Mouse (Mus musculus) layer of hippocampus, postnatal 36 days (tissue): ENCODE measurements at regions not wholly inside any gene's neighbourhood (a gene's known extent, or its start where the extent isn't known, plus 50 kb on each side); places are given as distances from the start of the nearest gene placed in this dataset.
A peak's percentile ranks its signal among the peaks of the same experiment; 100 is the strongest.

Source experiments
- DNase-seq, 2 experiments: peaks; one replicate each; pipeline ENCODE4 v3.0.0; 2022

GRCm38 (mm10) chr2:108584799-108585198, 695.7 kb upstream of the Kif18a start:
- no peak for DNase-seq

DNA sequence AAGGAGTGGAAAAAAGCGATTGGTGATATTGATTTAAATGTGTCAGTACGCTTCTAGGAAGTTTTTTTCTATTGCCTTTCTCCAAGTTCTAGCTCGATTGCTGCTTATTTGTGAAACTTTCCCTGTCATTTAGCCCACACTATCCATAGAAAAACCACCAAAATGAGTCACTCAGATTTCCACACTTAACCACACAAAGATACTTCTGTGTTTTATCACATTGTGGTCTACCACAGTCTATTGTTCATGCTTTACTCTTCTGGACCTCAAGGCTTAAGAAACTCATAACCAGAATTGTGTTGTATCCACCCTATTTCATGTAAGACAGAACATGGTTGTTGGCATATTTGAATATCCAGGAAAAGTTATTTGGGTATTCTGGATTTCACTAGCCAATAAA, 687.0 kb upstream of the Kif18a start:
- no peak for DNase-seq

DNA sequence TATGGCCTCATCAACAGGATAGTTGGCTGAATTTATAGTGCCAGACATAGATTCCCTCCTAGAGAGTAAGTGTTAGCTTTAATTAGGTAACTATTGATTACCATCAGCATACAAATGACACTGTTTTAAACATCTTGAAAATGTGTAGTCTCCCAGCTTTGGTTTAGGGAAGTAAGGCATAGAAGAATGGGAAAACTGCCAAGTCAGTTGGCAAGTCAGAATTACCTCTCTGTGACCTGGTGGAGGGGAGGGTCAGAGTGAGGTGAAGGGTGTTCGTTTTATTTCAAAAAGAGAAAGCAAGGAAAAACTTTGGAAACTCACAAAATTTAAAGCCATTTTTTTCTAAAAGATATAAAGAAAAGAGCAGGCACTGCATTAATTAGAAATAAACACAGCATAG, 680.2 kb upstream of the Kif18a start:
- no peak for DNase-seq

DNA sequence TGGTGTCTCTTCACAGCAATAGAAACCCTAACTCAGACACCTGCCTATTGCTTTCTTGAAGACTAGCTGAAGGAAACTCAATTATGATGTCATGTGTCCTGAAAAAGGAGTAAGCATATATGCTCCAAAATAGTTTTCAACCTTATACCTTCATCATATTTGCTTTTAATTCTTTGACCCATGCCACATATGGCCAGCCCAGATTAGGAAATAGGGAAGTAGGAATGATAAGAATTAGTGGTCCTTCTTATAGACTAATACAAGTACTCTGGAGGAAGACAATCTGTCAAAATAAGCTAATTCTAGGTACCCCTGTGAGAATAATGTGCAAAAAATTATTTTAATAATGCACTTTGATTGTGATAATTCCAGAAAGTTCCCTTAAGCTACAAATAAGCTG, 661.0 kb upstream of the Kif18a start:
- DNase-seq = no peak

- no peak for DNase-seq
These were observed 658.0 kb upstream of the Kif18a start for GRCm38 (mm10) chr2:108622367-108623162.

- no peak for DNase-seq
These were observed 644.9 kb upstream of the Kif18a start for GRCm38 (mm10) chr2:108635644-108636043.

GRCm38 (mm10) chr2:108660697-108661388, 619.7 kb upstream of the Kif18a start:
- DNase-seq = no peak

- DNase-seq = no peak
These were observed 602.7 kb upstream of the Kif18a start for GRCm38 (mm10) chr2:108677777-108678380.

- no peak for DNase-seq
These were observed 599.0 kb upstream of the Kif18a start for GRCm38 (mm10) chr2:108681574-108681973.

GRCm38 (mm10) chr2:108686019-108686743, 594.4 kb upstream of the Kif18a start:
- DNase-seq = no peak

GRCm38 (mm10) chr2:108690091-108690490, 590.4 kb upstream of the Kif18a start:
- peak; percentile 47 to 57 for DNase-seq

GRCm38 (mm10) chr2:108691156-108692007, 589.2 kb upstream of the Kif18a start:
- no peak for DNase-seq

DNA sequence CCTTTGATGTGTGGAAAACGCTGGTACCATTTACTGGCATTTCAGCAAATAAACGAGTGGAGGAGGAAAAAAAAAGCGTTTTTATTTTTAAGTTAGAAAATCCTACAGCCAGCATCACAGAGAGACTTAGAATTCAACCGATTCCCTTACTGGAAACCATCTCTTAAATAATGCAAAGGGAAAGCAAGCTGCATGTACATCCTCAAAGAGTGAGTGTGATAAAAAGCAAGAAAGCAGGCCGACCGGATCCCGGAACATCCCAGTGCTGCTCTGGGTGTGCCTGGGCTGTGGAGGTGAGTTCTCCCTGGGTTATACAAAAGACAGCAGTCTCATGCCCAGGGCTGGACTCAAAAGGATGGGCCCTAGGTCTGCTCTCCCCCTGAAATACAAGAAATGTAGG, 579.2 kb upstream of the Kif18a start:
- no peak for DNase-seq

- DNase-seq = no peak
These were observed 572.4 kb upstream of the Kif18a start for GRCm38 (mm10) chr2:108707856-108708855.

DNA sequence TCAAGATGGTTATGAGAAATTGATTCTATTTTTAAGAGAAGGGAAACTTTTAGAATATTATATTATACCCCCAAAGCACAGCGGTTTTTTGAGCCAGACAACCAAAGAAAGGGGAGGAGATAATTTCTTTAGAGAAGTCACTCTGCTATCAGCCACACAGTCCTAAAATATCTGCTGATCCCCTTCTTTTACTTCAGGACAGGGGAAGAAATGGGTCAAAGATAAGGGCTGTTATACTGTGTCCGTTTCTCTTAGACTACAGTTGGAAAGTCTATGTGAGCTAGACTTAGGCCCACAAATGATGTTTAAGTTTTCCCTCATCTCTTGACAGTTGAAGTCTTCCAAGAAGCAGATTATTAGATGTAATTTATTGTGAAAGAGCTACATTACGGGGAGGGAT, 538.5 kb upstream of the Kif18a start:
- no peak for DNase-seq

DNA sequence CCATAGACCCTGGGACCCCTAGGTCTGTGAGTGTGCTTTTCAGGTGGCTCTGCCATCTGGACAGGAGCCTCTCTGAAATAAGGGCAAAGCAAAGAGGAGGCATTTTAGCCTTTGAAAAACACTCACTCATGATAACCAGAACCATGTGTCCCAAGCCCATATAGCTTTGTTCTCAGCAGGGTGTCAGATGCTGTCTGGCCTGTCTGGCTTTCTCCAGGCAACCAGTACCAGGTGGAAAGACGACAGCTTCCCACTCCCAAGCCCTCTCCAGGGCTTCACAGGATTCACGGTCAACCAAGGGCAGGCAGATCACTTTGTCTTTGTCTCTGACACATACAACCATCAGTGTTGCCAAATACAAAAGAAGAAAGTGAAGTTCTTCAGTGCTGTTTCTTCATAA, 537.0 kb upstream of the Kif18a start:
- DNase-seq = no peak

DNA sequence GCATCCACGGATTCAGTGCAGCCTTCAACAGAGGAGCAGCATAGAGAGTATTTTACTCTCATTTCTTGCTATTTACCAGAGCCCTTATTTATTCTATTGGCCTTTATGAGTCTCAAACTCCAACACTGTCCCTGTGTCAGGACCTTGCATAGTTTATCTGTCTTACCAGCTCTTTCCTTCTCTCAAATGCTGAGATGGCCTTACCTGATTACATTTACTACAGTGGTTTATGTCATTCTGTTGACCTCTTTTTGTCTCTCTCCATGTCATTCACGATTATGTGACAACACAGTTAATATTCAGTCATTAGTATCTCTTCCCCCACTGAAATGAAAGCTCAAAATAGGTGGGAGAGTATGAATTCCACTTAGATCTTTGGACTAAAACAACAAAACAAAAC, 535.7 kb upstream of the Kif18a start:
- no peak for DNase-seq

DNA sequence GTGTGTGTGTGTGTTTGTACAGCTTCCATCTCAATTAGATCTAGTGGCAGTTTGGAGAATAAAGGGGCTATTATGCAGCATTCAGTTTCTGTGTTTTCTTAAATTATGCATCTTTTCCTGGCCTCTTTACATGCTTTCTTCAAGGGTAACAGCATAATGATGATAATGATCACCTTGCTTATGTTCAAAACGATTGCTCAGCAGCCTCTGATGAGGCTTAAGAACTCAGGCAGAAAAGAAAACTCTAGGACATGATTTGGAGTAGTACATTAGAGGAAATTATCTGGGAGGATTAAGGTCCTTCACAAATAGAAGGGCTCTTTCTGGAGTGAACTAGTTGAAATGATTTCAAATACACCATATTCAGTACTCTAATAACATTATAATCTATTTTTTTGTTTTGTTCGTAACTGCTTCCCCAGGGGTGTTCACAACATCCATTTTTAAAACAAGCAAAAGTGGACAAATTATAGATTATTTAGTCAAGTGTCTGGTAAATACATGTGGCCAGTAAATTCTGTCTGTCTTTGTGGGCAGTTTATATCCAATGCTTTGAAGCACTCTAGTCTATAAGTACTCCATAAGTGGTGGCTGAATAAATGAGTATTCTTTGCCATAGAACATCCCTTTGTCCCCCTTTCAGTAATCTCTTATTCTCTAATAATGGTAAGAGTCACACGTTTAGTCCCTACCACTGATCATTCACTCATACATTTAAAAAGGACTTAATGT, 526.9 kb upstream of the Kif18a start:
- no peak for DNase-seq

GRCm38 (mm10) chr2:108755821-108756220, 524.7 kb upstream of the Kif18a start:
- no peak for DNase-seq

DNA sequence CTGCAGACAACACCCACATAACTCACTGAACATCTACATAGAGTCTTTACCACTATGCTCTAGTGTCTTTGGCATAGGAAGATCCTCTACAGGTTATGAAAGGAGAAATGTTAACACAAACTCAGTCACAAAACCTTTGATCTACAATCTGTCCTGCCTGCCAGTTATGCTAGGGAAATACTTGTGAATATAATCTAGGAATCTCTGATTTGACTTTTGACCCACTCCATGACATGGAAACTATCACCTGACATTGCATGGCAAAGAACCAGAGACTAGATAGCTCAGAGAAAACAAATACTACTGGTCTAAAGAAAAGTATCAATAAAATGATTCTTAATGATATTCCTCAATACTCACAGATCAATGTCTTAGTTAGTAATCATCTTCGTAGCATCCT, 524.3 kb upstream of the Kif18a start:
- DNase-seq = no peak
